Mouse (Mus musculus): Measurements from ENCODE around the gene Tmcc1. TPM values are rescaled to one million over a fixed set of nuclear protein-coding genes. Genes with fewer than 3 reads are reported as not detected.
A peak's percentile ranks its signal among the peaks of the same experiment; 100 is the strongest.

Tmcc1 gene
- total and polyA plus RNA-seq, 3 experiments, result 9.1 to 30.6 TPM; not detected in 1

- Histone ChIP-seq H3K9me3 (replicated peaks; ENCODE audit: insufficient read depth, low read length) (no peaks in the 10 kb centered on the region), H3K36me3 (ENCODE audit: control insufficient read depth in 1 of 2, insufficient read depth in 2 of 2, low read length in 2 of 2) (peaks cover 0 to 2% of the 10 kb centered on the region in 2 experiments; a peak in 2 of 4 replicates), H3K27me3 (ENCODE audit: control insufficient read depth in 1 of 2, insufficient read depth in 2 of 2, low read length in 2 of 2) (no peaks in the 10 kb centered on the region), H3K9ac (ENCODE audit: control insufficient read depth, low read depth, low read length, poor library complexity, severe bottlenecking) (no peak overlapping the region), H3K79me2 (ENCODE audit: control insufficient read depth, insufficient read depth, low read length, poor library complexity) (no peaks in the 10 kb centered on the region; the same call in 1 of the 2 replicates), H3K4me3 (ENCODE audit: control insufficient read depth in 1 of 2, insufficient read depth in 1 of 2, low read depth in 2 of 2, low read length in 2 of 2) (no peak overlapping the region), H3K27ac (ENCODE audit: control insufficient read depth, low read depth, low read length) (no peak overlapping the region), H3K4me1 (ENCODE audit: control insufficient read depth in 1 of 2, insufficient read depth in 2 of 2, low read length in 2 of 2) (peaks cover 0 to 3% of the 10 kb centered on the region in 2 experiments; a peak in 3 of 4 replicates)
- TF ChIP-seq RCOR1 (IDR thresholded peaks at IDR 0.05; ENCODE audit: low read depth, low read length), result no peak
- TF ChIP-seq JUND (IDR thresholded peaks at IDR 0.05; ENCODE audit: low read depth, low read length), result no peak
- no peak for TF ChIP-seq SIN3A (IDR thresholded peaks at IDR 0.05; ENCODE audit: low read length)
- no peak for TF ChIP-seq ZC3H11A (IDR thresholded peaks at IDR 0.05; ENCODE audit: low read depth, low read length)
- no peak for TF ChIP-seq UBTF (IDR thresholded peaks at IDR 0.05; ENCODE audit: borderline replicate concordance, insufficient read depth, low read depth, low read length)
- TF ChIP-seq RAD21 (IDR thresholded peaks at IDR 0.05; ENCODE audit: low read depth, low read length), result no peak
- no peak for TF ChIP-seq ZKSCAN1 (IDR thresholded peaks at IDR 0.05; ENCODE audit: low read depth, low read length)
- no peak for TF ChIP-seq TCF12 (IDR thresholded peaks at IDR 0.05; ENCODE audit: low read depth, low read length)
- TF ChIP-seq MYB (IDR thresholded peaks at IDR 0.05; ENCODE audit: low read depth, low read length), result no peak
- TF ChIP-seq POLR2AphosphoS5 (IDR thresholded peaks at IDR 0.05; ENCODE audit: borderline replicate concordance, low read depth, low read length), result no peak
- no peak for TF ChIP-seq MAX (IDR thresholded peaks at IDR 0.05; ENCODE audit: low read length)
- peak; percentile 28 for DNase-seq (ENCODE audit: low read depth, low spot score)
These were observed 95.7 kb downstream of the Tmcc1 start for GRCm38 (mm10) chr6:116097579-116097978.

- TF ChIP-seq TAL1 (IDR thresholded peaks at IDR 0.05; ENCODE audit: low read length) (no peak), CHD1 (IDR thresholded peaks at IDR 0.05; ENCODE audit: low read depth, low read length) (no peak), MEF2A (IDR thresholded peaks at IDR 0.05; ENCODE audit: extremely low read depth, insufficient replicate concordance, low read depth, low read length, poor library complexity, severe bottlenecking) (no peak), SMC3 (IDR thresholded peaks at IDR 0.05; ENCODE audit: low read depth, low read length) (no peak), MAFK (IDR thresholded peaks at IDR 0.05; ENCODE audit: borderline replicate concordance, low read depth, low read length) (no peak), USF2 (IDR thresholded peaks at IDR 0.05; ENCODE audit: borderline replicate concordance in 1 of 2, insufficient read depth in 1 of 2, low read depth in 1 of 2, low read length in 2 of 2) (no peak), NRF1 (IDR thresholded peaks at IDR 0.05; ENCODE audit: insufficient read depth, low read depth, low read length, poor library complexity, severe bottlenecking) (no peak), POLR2A (IDR thresholded peaks at IDR 0.05; ENCODE audit: control insufficient read depth in 1 of 2, insufficient read depth in 1 of 2, low read depth in 1 of 2, low read length in 2 of 2, poor library complexity in 1 of 2) (no peak)
- Histone ChIP-seq H3K27ac (ENCODE audit: control insufficient read depth, low read depth, low read length) (no peak overlapping the region), H3K9ac (ENCODE audit: control insufficient read depth, low read depth, low read length, poor library complexity, severe bottlenecking) (no peak overlapping the region), H3K27me3 (ENCODE audit: control insufficient read depth in 1 of 2, insufficient read depth in 2 of 2, low read length in 2 of 2) (no peaks in the 10 kb centered on the region), H3K79me2 (ENCODE audit: control insufficient read depth, insufficient read depth, low read length, poor library complexity) (no peaks in the 10 kb centered on the region), H3K9me3 (replicated peaks; ENCODE audit: insufficient read depth, low read length) (no peaks in the 10 kb centered on the region), H3K36me3 (ENCODE audit: control insufficient read depth in 1 of 2, insufficient read depth in 2 of 2, low read length in 2 of 2) (no peaks in the 10 kb centered on the region; a peak in 1 of 4 replicates), H3K4me1 (ENCODE audit: control insufficient read depth in 1 of 2, insufficient read depth in 2 of 2, low read length in 2 of 2) (no peaks in the 10 kb centered on the region), H3K4me3 (ENCODE audit: control insufficient read depth in 1 of 2, insufficient read depth in 1 of 2, low read depth in 2 of 2, low read length in 2 of 2) (no peak overlapping the region)
- DNase-seq (ENCODE audit: low read depth, low spot score), result no peak
These were observed 103.9 kb downstream of the Tmcc1 start for GRCm38 (mm10) chr6:116089402-116089801.

Measured in MEL (cell line).